Mouse (Mus musculus): Measurements from ENCODE around the gene Slc43a3. TPM values are rescaled to one million over a fixed set of nuclear protein-coding genes. Genes with fewer than 3 reads are reported as not detected.

Gene Slc43a3
- total and polyA plus RNA-seq, 2 experiments from 2014 or later = 4.1 to 4.9 TPM

DNA sequence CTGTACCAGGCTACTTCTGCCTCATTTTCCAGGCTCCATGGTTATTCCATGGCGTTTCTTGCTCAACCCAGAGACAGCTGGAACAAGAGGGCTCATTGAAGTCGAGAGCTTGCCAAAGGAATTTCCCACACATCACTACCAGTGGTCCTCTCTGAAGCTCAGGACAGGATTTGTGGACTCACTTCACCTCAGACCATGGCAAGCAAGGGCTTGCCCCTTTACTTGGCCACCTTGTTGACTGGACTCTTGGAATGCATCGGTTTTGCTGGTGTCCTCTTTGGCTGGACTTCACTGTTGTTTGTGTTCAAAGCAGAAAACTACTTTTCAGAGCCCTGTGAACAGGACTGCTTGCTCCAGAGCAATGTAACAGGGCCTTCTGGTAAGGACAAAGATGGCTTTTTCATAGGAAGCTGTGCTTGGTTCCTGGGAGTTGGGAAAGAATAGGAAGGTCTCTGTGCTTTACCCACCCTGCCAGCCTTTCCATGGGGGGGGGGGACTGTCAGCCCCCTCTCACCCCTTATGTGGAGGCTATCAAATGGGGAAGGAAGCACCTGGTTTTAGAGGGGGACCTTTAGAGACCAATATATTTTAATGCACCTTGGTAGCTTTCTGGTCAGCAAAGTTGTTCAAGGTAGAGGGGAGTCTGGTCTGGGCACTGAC is 1.2 kb downstream of the Slc43a3 start:
- Histone ChIP-seq H3K36me3 (ENCODE audit: insufficient read depth, low read length) (no peaks in the 10 kb centered on the region), H3K4me1 (ENCODE audit: insufficient read depth, low read length) (peaks cover 5% of the 10 kb centered on the region; the same call in 1 of the 2 replicates), H3K27ac (no peak overlapping the region), H3K9ac (replicated peaks; ENCODE audit: low read length) (no peak overlapping the region), H3K27me3 (ENCODE audit: insufficient read depth, low read length) (no peaks in the 10 kb centered on the region), H3K4me3 (ENCODE audit: low read length) (no peak overlapping the region), H3K4me2 (ENCODE audit: low read depth, low read length) (peak overlapping the region; percentile 52), H3K9me3 (ENCODE audit: low read length) (no peaks in the 10 kb centered on the region)
- no peak for TF ChIP-seq CTCF (IDR thresholded peaks at IDR 0.05; ENCODE audit: low read depth)
- ATAC-seq (no peak), DNase-seq (ENCODE audit: low spot score) (no peak)
- 57% methylated on average over 3 of the region's 3 CpGs for WGBS

DNA sequence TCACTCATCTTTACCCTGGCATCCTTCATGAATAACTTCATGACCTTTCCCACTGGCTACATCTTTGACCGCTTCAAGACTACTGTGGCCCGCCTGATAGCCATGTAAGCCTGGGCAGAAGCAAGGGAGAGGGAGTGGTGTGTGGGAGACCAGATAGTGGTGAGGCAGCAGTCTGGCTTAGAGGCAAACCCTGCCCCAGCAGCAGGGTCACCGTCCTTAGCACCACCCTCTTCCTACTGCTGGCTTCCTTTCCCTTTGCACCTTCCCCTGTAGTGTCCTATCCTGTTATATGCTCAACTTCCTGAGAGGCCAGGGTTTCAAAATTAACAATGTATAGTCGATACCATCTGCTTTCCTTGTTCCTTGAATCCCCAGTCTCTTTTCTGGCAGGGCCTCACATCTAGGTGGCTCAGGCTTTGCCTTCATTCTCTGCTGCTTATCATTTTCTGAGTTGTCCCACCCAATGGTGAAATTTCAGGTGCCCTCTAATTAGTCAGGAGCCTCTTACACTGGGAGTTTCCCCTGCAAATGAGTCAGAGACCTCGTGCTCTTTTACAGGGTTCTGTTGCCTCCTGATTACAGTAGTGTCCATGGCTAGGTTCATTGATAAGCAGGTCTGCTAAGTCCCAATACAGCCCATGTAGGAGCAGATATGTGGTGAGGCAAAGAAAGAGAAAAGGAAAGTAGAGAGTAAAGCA is 2.0 kb downstream of the Slc43a3 start:
- H3K4me3 ChIP-seq (ENCODE audit: low read length) = no peak overlapping the region
- no peak overlapping the region for H3K4me2 ChIP-seq (ENCODE audit: low read depth, low read length)
- H3K27ac ChIP-seq = no peak overlapping the region
- no peak for TF ChIP-seq CTCF (IDR thresholded peaks at IDR 0.05; ENCODE audit: low read depth)
- ATAC-seq (no peak), DNase-seq (ENCODE audit: low spot score) (no peak)
- H3K36me3 ChIP-seq (ENCODE audit: insufficient read depth, low read length) = no peaks in the 10 kb centered on the region
- peaks cover 5% of the 10 kb centered on the region; the same call in 1 of the 2 replicates for H3K4me1 ChIP-seq (ENCODE audit: insufficient read depth, low read length)
- 82% methylated on average over 5 of the region's 5 CpGs for WGBS
- no peaks in the 10 kb centered on the region for H3K27me3 ChIP-seq (ENCODE audit: insufficient read depth, low read length)
- H3K9ac ChIP-seq (replicated peaks; ENCODE audit: low read length) = no peak overlapping the region
- no peaks in the 10 kb centered on the region for H3K9me3 ChIP-seq (ENCODE audit: low read length)

- DNase-seq (ENCODE audit: low spot score) (no peak), ATAC-seq (no peak)
- H3K4me2 ChIP-seq (ENCODE audit: low read depth, low read length) = no peak overlapping the region
- no peak overlapping the region for H3K27ac ChIP-seq
- H3K4me3 ChIP-seq (ENCODE audit: low read length) = no peak overlapping the region
- no peak overlapping the region for H3K9ac ChIP-seq (replicated peaks; ENCODE audit: low read length)
- WGBS = 96% methylated on average over 3 of the region's 3 CpGs
- no peaks in the 10 kb centered on the region for H3K9me3 ChIP-seq (ENCODE audit: low read length)
- no peaks in the 10 kb centered on the region for H3K27me3 ChIP-seq (ENCODE audit: insufficient read depth, low read length)
- peaks cover 5% of the 10 kb centered on the region; the same call in 1 of the 2 replicates for H3K4me1 ChIP-seq (ENCODE audit: insufficient read depth, low read length)
- no peaks in the 10 kb centered on the region for H3K36me3 ChIP-seq (ENCODE audit: insufficient read depth, low read length)
- no peak for TF ChIP-seq CTCF (IDR thresholded peaks at IDR 0.05; ENCODE audit: low read depth)
Observed at GRCm38 (mm10) chr2:84939306-84939705, 2.9 kb downstream of the Slc43a3 start.

DNA sequence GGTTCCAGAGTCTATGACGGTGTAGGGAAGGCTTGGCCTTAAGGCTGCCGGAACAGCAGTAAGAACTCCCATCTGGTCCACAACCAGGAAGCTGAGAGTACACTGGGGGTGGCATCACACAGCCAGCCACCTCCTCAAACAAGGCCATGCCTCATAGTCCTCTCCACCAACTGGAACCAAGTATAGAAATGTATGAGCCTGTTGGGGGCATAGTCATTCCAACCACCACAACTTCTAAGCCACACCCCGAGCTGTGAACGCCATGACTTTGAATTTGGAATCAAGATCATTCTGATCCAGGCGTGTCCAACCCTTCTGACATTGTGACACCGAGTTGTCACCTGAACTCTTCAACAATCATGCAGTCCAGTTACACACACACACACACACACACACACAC is 3.3 kb downstream of the Slc43a3 start:
- H3K4me1 ChIP-seq (ENCODE audit: insufficient read depth, low read length) = peaks cover 5% of the 10 kb centered on the region; the same call in 1 of the 2 replicates
- H3K4me3 ChIP-seq (ENCODE audit: low read length) = no peak overlapping the region
- ATAC-seq = no peak
- 94% methylated on average over 6 of the region's 6 CpGs for WGBS
- no peak overlapping the region for H3K9ac ChIP-seq (replicated peaks; ENCODE audit: low read length)
- TF ChIP-seq CTCF (IDR thresholded peaks at IDR 0.05; ENCODE audit: low read depth) = no peak
- H3K4me2 ChIP-seq (ENCODE audit: low read depth, low read length) = no peak overlapping the region
- no peaks in the 10 kb centered on the region for H3K36me3 ChIP-seq (ENCODE audit: insufficient read depth, low read length)
- DNase-seq (ENCODE audit: low spot score) = no peak
- H3K27ac ChIP-seq = no peak overlapping the region
- H3K9me3 ChIP-seq (ENCODE audit: low read length) = no peaks in the 10 kb centered on the region
- no peaks in the 10 kb centered on the region for H3K27me3 ChIP-seq (ENCODE audit: insufficient read depth, low read length)

- no peaks in the 10 kb centered on the region for H3K27me3 ChIP-seq (ENCODE audit: insufficient read depth, low read length)
- WGBS = 76% methylated on average over 2 of the region's 2 CpGs
- ATAC-seq (no peak), DNase-seq (ENCODE audit: low spot score) (no peak)
- H3K4me1 ChIP-seq (ENCODE audit: insufficient read depth, low read length) = peaks cover 5% of the 10 kb centered on the region; the same call in 1 of the 2 replicates
- H3K36me3 ChIP-seq (ENCODE audit: insufficient read depth, low read length) = no peaks in the 10 kb centered on the region
- no peak overlapping the region for H3K27ac ChIP-seq
- H3K9me3 ChIP-seq (ENCODE audit: low read length) = no peaks in the 10 kb centered on the region
- no peak overlapping the region for H3K4me3 ChIP-seq (ENCODE audit: low read length)
- H3K4me2 ChIP-seq (ENCODE audit: low read depth, low read length) = no peak overlapping the region
- no peak overlapping the region for H3K9ac ChIP-seq (replicated peaks; ENCODE audit: low read length)
- no peak for TF ChIP-seq CTCF (IDR thresholded peaks at IDR 0.05; ENCODE audit: low read depth)
Observed at GRCm38 (mm10) chr2:84941332-84941731, 5.0 kb downstream of the Slc43a3 start.

GRCm38 (mm10) chr2:84941795-84942194 is 5.4 kb downstream of the Slc43a3 start:
- Histone ChIP-seq H3K36me3 (ENCODE audit: insufficient read depth, low read length) (no peaks in the 10 kb centered on the region), H3K27me3 (ENCODE audit: insufficient read depth, low read length) (no peaks in the 10 kb centered on the region), H3K27ac (no peak overlapping the region), H3K4me3 (ENCODE audit: low read length) (no peak overlapping the region), H3K4me2 (ENCODE audit: low read depth, low read length) (no peak overlapping the region), H3K4me1 (ENCODE audit: insufficient read depth, low read length) (peaks cover 4% of the 10 kb centered on the region; the same call in 1 of the 2 replicates), H3K9ac (replicated peaks; ENCODE audit: low read length) (no peak overlapping the region), H3K9me3 (ENCODE audit: low read length) (no peaks in the 10 kb centered on the region)
- TF ChIP-seq CTCF (IDR thresholded peaks at IDR 0.05; ENCODE audit: low read depth) = no peak
- DNase-seq (ENCODE audit: low spot score) (no peak), ATAC-seq (no peak)
- WGBS = 86% methylated on average over 4 of the region's 4 CpGs

Measured in hindbrain, postnatal 0 days (tissue).